Mouse (Mus musculus): Measurements from ENCODE around the gene Lmcd1.
"Not testable (repeated sequence)": the region's sequence is repeated elsewhere in the genome, so short reads cannot be mapped to it uniquely, and the experiment has no call there.

Lmcd1 gene

DNA sequence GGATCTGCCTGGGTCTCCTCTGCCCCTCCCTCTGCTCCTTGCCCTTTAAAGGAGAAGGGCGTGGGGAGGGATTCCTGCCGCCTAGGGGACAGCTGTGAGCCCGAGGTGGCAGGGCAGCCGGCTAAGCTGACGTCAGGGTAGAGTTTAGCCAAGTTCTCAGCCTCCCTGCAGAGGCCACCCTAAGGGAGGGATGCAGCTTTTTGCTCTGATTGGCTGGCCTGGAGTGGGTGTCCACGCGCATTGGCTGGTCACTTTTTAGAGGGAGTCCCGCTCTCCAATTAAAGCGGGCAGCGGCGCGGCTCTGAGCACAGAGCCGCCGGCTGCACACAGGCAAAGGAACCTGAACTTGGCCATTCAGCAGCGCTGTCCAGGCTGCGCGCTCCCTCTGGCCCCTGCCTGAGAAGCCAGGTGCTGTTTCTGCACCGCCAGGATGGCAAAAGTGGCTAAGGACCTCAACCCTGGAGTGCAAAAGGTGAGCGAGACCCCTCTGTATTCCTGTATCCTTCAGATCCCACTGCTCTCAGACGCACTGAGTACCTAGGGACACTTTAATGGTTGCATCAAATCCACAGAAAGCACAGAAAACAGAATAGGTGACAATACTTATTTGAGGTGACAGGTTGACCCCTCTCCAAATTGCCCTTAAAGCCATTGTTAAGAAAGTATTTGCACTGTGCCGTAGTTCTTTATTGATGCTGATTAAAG is at the start of gene Lmcd1:
Lmcd1 (plus strand) TSS at position 258 of the 705 bp plus-strand sequence.
- DNase-seq (ENCODE audit: low spot score in 2 of 2), result peak; percentile 54 to 71

DNA sequence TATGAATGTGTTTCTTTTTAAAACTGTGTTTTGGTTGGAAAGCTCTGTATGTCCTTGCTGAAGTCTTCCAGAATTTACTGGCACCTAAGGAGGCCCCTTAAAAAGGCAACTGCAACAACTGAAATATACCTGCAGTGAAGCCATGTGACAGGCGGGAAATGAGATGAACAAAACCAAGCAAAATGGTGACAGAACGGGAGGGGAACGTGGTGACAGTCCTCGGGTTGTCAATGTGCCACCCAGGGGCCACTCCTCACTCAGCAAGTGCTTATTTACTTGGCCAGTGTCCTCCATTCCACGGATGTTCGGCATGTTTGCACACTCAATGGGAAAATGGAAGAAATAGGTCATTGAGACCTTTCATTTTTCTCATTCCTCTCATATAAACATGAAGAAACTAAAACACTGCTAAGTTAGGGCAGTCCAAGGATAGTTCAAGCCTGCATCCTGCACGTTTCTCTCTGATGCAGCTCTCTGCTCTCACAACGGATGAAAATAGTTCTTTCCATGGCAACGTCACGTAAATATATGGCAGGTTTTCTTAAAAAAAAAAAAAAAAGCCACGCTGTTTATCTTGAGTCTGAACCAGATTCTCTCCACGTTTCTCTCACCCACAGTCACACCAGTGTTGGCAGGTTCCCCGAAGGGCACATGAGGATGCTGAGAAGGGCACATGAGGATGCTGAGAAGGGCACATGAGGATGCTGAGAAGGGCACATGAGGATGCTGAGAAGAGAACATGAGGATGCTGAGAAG is 49.5 kb upstream of the Lmcd1 start:
- no peak for DNase-seq (ENCODE audit: low spot score in 2 of 2)

DNA sequence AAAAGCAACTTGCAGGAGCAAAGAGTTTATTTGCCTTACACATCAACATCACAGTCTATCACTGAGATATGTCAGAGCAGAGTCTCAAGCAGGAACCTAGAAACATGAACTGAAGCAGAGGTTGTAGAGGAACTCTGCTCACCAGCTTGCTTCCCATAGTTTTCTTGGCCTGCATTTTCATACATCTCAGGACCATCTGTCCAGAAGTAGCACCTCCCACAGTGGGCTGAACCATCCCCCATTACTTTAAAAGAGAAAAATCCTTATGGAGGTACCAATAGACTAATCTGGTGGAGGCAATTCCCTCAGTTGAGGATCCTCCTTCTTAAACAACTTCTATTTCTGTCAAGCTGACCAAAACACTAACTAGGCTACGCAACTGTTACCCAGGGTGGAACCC is 36.8 kb upstream of the Lmcd1 start:
- peak in 1 of 2 experiments; percentile 18 for DNase-seq (ENCODE audit: low spot score in 2 of 2)

DNA sequence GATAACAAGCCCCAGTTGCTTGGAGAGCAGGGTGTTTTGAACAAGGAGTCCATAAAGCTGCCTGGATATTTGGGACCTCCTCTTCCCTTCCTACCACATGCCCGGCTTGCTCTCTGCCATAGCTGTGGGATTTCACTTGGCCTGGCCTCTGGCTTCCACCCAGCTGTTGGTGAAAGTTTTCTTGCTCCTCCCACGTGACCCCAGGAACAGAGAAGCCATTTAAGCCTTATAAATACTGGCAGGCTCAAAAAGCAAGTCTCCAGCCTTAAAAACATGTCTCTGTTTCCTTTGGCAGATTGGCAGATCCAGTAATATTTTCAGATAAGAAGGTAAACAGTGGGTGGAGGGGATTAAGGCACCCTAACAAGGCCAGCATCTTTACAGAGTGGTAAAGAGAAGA is 31.3 kb upstream of the Lmcd1 start:
- no peak for DNase-seq (ENCODE audit: low spot score in 2 of 2)

DNA sequence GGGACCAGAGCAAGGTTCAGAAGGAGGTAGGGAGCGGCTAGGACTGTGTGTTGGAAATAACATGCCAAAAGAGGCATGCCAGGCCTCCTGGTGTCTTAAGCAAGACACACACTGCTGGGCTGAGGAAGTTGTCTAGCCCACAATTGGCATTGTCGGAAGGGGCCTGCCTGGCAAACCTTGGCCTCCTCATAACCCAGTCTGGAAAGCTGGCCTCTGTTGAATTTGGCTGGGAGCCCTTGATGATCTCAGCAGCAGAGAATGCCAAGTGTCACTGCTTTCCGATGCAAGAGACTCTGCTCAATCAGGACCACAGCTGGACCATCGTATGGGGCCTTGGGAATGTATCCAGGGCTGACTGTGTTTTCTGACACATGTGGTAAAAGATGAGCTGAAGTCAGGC is 27.9 kb upstream of the Lmcd1 start:
- no peak for DNase-seq (ENCODE audit: low spot score in 2 of 2)

DNA sequence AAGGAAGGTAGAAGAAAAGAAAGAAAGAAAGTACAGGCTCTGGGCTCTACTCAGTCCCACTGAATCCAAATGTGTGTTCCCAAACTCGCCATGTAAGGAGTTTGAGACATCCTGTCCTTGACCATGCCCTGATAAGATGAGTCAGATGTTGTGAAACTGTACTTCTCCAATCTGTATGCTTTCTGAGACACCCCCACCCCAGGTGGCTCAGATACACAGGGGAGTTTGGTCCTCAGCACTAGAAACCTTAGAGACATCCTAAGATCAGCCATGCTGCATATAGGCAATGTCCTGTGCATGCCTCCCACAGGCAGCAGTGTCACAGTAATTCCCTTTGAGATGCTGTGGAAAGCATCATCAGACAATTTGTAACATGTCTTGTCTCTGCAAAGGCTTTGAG is 26.9 kb upstream of the Lmcd1 start:
- no peak for DNase-seq (ENCODE audit: low spot score in 2 of 2)

DNA sequence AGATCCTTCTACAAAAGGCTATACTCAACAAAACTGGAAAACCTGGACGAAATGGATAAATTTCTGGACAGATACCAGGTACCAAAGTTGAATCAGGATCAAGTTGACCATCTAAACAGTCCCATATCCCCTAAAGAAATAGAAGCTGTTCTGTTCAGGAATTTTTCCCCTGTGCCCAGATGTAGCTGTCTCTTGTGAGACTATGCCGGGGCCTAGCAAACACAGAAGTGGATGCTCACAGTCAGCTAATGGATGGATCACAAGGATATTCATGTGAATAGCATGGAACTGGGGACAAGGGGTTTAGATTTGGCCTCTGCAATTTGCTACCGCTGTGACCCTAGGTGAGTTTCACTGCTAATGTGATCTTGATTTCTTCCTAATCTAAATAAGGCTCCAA is 19.6 kb upstream of the Lmcd1 start:
- not testable (repeated sequence) for DNase-seq (ENCODE audit: low spot score in 2 of 2)

DNA sequence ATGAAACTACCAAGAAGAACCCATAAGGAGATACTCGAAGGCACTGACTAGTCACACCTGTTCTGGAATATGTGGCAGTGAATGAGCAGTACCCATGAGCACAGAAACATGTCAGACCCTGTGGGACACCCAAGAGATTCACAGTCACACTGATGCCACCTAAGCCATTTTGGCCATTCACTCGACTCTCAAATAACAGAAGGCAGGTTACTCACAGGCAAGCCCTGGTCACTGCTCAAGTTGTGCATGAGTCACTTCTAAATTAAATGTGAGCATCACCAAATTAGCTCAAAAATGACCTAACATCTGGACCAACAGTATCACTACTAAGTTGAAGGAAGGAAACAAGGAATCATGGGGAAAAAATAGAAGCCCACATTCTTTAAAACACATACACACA is 18.6 kb upstream of the Lmcd1 start:
- DNase-seq (ENCODE audit: low spot score in 2 of 2), result no peak

DNA sequence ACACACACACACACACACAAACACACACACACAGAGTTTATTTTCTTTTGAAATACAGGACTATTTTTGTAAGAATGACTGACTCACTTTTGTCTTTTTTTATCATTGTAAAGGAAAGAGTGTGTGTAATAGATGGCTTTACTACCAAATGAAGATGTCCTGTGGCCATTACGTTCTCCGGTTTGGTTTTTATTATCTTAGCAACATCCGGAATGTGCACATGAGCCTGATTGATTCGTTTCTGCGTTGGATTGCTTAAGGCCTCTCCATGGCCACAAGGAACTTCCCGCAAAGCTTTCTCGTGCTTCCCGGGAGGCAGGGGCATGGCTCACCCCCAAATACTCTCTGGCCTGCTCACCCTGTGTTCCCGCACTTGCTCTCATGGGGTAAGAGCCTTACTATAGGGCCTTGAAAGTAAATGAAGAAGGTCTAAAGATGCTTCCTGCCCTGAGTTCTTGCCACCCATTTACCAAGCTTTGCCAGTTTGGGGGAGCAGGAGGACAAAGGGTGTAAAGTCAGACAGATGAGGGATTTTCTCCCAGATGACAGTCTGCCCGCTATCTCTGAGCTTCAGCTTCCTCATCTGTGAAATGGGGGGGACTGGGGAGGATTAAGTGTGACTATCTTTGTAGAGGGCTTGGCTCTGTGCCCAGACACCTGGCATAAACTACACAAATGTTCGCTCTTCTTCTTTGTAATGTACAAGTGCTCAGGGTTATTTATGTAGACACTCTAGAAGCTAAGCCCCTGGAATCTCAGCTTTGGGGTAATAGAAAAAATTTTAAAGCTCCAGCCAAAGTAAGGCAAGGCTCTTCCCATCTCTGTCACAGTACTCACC is 18.0 kb upstream of the Lmcd1 start:
- DNase-seq (ENCODE audit: low spot score in 2 of 2), result no peak

DNA sequence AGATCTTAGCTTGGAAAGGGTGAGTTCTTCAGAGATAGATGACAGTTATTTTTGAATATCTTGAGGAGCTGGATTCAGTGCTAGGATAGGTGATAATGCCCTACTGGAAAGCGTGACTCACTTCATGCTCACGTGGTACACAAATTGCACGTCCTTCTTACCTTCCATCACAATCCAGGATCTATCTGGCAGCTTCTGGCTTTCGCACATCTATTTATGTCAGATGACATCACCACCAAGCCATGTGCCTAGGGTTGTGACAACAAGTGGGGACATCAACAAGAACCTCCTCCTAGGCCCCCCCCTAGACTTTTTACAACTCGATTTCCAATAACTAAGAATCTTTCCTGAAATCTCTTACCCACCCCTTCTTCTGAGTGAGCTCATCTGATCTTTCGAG is 17.0 kb upstream of the Lmcd1 start:
- DNase-seq (ENCODE audit: low spot score in 2 of 2), result no peak

DNA sequence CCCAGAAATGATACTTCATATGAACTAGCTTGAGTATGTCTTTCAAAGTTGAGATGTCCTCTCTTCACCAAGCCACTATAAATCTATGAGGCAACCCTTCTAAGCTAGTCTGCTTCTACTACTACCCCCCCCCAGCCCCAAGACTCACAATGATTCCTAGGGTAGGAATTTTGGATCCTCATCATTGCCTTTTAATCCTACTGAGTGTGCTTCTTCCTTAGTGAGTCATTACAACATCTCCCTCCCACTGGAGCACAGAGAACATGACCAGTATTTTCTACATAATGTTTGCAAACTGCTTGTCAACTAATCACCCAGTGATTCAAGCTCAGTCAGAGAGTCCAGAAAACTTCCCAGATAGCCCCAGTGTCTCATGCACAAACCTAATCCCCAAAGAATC is 12.5 kb upstream of the Lmcd1 start:
- DNase-seq (ENCODE audit: low spot score in 2 of 2), result no peak

DNA sequence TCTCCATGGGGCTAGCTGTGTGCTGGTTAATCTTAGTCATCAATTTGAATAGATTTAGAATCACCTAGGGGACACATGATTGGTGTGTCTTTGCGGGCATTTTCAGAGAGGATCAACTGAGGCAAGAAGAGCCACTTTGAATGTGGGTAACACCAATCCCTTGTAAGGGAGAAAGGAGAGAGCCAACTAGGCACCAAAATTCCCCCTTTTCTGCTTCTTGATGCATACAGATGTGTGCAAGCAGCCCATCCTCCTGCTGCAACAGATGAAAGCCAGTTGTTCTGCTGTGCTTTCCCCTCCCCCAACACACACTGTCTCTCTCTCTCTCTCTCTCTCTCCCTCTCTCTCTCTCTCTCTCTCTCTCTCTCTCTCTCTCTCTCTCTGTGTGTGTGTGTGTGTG is 9.2 kb upstream of the Lmcd1 start:
- no peak for DNase-seq (ENCODE audit: low spot score in 2 of 2)

DNA sequence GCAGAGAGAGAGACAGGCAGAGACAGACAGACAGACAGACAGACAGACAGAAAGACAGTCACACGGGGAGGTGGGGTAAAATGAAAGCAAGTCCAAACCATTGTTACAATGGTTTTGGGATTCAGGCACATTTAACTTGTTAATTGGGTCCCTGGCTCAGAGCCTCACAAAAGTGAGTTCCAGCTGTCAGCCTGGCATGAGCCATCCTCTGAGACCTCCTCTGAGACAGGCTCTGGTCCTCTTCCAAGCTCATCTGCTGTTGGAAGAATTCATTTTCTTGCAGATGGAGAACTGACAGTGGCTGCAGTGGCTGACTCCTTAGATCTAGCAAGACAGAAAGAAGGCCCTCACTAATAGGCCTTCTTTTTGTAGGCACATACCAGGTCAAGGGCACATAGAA is 6.9 kb upstream of the Lmcd1 start:
- DNase-seq (ENCODE audit: low spot score in 2 of 2), result peak; percentile 34 to 58

DNA sequence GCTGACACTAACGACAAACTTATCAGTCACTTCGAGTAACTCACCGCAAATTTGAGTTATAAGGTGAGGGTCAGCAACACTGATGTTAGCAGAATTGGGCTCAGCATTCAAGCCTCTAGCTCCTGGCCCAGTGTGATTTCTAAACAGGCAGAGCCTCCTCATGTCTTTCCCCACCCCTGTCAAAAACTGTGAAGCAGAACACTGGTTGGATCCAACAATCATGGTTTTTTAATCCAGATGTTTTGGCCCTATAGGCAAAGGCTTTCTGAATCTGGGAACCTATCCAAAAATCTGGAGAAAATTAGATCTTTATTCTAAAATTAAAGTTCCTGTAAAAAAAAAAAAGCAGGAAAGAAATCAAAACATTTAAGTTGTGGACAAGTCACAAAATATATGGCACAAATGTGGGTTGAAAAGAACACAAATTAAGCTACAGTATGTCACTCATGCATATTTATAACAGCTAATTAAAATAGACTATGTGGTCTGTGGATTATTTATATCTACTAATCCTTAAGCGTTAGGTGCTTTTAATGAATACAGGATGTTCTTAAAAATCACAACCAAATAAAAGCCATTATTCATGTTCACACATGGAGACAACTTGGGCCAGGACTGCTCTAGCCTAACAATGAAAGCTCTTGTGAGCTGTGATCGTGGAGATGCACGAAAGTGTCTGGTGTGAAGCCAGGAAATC is 5.7 kb upstream of the Lmcd1 start:
- no peak for DNase-seq (ENCODE audit: low spot score in 2 of 2)

DNA sequence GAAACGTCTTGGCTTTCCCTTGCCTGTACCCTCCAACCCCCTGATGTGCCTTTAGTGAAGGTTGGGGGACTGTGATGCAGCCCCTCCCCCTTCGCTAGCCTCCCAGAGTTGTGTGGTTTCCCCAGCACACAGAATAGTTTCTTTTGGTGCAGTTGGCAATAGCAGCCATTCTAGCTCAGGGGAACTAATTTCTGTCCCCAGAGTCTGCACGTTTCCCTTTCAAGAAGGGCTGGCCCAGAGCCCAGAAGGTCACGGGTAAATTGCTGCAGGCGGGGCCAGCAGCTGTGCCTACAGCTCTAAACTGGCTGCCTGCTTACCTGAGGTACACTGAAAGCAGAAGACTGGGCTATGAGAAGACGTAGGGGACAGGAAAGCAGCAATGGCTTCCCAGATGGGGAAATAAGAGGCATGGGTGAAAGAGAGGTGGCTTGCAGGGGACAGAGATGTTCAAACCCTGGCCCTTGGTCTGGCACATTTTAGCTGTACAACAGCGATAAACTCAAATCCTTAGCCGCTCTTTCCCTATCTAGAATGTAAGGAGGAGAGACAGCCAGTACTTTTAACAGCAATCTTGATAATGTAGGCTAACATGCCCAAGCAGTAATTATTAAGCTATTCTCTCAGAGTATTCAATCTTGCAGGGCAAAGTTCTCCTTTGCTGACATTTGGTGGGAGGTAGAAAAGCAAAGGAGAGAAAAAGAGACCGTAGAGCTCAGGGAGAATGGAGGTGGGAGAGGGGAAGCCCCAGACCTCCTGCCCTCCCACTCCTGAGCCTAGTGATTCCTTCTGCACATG is 900 bp downstream of the Lmcd1 start:
- DNase-seq (ENCODE audit: low spot score in 2 of 2), result peak; percentile 16

DNA sequence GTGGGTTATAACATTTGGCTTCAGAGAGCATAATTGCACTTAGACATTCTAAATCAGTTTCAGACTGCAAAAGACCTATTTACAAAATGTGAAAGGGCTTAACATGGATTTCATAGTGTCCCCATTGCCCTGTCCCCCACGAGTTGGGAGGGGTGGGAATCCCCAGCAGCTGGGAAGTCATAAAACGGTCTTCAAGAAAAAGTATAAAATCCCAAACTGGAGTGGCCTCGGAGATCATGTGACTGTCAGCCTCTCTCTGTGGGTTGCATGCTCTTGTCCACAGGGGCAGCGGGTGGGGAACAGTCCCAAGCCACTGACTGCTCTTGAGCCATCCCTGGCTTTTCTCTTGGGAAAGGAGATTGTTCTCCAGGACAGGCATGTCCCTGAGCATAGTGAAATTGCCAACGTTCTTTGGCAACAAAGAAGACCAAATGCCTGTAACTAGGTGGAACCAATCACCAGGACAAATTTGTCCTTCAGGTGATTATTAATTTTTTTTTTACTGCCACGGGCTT is 2.2 kb downstream of the Lmcd1 start:
- DNase-seq (ENCODE audit: low spot score in 2 of 2), result no peak

DNA sequence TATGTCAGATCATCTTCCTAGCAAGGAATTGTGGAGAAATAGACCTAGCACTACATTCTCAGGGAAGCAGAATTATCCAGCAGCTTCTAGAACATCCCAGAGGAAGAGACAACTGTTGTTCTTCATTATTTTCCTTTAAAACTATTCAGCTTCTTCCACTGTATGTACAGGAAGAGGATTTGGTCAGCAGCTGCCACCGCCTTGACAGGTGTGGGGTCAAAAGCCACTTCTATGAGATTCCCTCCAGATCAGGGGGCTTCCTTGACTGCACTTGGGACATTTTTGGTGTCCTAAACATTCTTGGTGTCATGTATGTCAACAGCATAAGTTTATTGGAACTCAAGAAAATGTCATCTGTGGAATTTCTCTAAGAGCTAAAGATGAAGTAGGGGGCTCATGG is 5.2 kb downstream of the Lmcd1 start:
- no peak for DNase-seq (ENCODE audit: low spot score in 2 of 2)

DNA sequence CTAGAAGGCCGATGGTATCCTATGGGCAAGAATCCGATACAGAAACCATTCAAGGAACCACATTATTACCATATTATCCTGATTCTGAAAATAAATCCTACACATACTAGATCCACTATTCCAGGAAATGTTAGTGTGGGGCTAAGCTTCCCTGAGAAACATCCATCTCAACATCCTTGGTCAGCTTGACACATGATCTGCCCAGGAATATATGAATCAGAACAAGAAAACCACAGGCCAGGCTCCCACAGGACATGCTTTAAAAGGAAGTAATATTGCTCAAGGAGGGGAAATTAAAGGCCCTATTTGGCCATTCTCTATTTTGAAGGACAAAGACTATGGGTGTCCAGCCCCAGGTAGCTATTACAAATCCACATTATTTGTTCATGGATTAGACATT is 6.6 kb downstream of the Lmcd1 start:
- no peak for DNase-seq (ENCODE audit: low spot score in 2 of 2)

DNA sequence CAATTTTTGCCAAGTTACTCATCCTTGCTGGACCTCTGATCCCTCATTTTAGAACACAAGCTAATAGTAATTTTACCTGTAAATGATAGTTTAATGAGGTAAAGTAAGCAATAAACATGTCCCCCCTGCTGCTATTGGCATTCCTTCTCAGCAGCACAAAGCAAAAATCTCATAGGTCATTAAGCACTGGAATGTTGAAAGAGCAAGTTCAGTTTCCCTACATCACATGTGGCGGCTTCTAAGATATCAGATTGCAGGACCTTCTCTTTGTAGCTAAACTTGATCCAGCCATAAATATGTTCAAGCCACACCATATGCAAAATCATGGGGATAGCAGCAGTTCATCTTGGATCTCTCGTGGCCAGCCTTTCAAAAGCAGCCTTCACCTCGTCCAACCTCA is 7.4 kb downstream of the Lmcd1 start:
- no peak for DNase-seq (ENCODE audit: low spot score in 2 of 2)

DNA sequence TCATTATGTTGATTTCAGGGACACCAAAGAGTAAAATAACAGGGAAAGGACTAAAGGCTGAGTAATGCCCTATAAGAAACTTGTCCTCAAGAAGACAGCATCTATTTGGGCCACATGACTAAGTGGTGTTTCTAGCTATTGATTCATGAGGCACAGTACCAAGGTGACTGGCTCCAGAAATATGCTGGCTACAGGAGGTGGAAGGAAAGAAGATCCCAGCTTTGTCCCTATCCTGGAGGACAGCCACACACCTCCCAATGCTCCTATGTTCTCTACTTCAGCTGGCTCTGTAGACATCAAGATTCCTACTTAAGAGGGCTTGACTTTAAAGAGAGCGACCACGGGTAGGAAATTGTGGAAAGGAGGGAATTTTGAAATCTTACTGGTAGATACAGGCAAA is 8.4 kb downstream of the Lmcd1 start:
- no peak for DNase-seq (ENCODE audit: low spot score in 2 of 2)

DNA sequence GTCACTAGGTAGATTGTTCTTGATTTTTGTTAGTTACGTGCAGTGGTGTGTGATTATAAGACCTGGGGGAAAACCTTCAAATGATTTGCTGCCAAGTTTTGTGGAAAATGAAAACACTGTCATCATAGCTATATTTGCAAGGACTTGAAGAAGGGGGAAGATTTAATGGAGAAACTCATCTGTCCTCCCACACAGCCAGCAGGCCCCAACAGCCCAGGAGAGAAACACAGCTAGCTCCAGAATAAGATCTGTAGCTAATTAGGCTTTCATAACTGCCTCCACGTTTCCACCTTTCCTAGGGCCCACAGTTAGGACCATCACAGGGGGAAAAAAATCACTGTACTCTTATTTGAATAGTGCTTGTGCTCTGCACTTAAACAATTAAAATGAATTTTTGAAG is 10.5 kb downstream of the Lmcd1 start:
- peak; percentile 36 to 68 for DNase-seq (ENCODE audit: low spot score in 2 of 2)
